Mouse (Mus musculus): ENCODE results near the gene Psapl1. TPM values are rescaled to one million over a fixed set of nuclear protein-coding genes. Genes with fewer than 3 reads are reported as not detected.
"Not testable (repeated sequence)": the region's sequence is repeated elsewhere in the genome, so short reads cannot be mapped to it uniquely, and the experiment has no call there.

The Psapl1 gene
- polyA plus RNA-seq, 2 experiments from 2014 or later, result not detected

DNA sequence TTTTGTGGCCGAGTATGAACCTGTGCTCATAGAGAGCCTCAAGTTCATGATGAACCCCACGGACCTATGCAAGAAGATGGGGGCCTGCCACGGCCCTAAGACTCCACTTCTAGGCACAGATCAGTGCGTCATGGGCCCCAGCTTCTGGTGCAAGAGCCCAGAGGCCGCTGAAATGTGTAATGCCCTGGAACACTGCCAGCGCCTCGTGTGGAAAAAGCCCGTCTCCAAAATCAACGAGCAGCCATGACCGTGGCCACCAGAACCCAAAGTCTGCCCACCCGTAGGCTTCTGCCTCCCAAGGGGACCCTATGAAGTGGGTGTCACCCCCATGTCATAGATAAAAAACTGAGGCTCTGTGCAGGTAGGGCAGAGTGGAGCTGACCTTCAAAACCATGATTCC is 1.6 kb downstream of the Psapl1 start:
- ATAC-seq, result no peak

DNA sequence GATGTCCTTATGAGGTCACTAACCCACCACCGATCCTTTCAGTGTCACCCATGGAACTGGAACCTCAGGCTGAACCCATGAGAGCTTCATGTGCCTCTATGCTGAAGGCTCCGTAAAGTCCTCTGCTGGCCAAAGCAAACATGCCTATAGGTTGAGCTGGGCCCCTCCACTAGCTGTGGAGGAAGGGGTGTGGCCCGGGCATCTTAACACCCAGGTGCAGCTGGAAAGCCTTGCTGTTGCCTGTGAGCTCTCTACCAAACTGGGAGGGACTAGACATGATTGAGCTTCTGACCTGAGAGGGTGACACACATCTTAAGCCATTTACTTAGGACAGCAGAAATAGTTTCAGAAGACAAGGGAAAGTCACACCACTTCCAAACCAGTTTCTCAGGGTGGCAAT is 5.0 kb downstream of the Psapl1 start:
- no peak for ATAC-seq

DNA sequence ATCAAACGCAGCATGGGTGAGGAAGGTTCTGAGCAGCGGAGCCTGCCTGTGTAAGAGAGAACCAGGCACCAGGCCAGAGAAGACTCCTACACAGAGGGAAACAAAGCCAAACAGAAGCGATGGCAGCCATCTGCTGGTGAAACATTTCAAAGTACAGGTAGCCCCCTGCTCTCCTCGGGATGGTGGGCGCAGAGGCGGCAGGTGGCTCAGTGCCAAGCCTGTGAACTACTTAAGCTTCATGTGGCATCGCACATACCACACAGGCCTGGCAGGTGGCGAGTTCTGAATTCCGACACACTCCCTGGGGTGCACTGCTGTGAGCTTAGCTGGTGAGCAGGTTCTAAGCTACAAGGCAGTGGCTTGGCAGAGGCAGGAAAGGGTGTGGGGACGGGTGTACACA is 9.5 kb downstream of the Psapl1 start:
- ATAC-seq, result no peak

DNA sequence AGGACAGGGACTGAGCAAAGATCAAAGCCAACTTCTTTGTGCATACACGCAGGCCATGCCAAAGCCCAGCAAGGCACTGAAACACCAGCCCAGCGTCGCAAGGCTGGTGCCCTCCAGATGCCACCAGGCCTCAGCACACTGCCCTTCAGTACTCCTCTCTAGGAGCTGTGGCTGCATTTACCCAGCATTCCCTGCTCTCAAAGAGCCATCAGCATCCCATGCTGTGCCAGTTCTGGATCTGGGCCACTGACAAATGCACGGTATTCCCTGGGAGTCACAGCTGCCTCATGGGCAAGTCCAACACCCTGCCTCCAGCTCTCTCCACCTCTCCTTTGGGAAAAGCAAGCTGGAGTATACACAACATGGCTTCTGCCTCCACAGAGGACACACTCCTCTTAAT is 16.3 kb downstream of the Psapl1 start:
- ATAC-seq, result no peak

DNA sequence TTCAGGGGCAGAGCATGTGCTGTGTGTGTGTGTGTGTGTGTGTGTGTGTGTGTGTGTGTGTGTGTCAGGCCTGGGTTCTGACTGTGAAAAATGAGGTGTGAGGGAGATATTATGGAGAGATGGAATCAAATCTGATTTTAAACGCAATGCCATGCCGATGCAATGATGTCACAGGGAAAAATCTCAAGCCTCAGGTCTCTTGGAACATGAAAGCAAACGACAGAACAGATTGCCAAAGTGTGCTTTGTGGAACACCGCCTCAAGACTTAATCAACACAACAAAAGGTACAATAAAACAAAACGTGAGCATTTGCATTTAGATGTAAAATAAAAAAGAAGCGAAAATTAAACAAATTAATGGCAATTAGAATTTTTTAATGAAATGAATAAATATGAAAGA is 16.8 kb downstream of the Psapl1 start:
- ATAC-seq, result no peak

DNA sequence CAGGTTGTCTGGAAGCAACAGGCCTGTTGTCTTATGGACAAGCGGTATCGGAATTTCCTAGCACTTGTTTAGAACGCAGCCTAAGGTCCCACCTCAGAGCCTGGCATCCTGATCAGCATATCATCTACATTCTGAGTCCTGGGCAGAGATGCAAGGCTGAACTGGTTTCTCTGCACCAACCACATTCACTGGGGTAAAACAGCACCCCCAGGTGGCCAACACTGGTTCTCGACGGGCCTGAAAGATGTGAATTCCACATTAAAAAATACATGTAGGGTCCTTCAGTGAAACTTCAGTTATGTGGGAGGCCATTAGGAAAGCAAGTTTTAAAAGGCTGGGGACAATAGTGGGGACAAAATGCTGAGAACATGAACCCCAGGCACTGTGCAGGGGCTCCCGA is 20.0 kb downstream of the Psapl1 start:
- ATAC-seq, result no peak

DNA sequence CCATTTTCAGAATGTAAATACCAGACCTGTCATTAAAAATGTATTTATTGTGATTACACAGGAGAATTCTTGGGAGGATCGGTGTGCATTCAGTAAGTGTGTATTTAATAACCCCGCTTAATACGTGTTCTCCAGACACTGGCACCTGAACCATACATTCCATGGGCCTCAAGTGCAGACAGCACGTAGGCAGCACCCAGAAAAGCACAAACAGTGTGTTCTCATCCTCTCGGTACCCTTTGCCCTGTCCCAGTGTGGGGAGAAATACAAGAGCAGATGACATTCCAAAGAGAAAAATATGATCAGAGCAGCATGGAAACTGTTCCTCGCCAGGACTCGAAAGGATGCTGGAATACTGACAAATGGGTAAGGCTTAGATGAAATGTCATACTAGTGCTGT is 22.0 kb downstream of the Psapl1 start:
- no peak for ATAC-seq

DNA sequence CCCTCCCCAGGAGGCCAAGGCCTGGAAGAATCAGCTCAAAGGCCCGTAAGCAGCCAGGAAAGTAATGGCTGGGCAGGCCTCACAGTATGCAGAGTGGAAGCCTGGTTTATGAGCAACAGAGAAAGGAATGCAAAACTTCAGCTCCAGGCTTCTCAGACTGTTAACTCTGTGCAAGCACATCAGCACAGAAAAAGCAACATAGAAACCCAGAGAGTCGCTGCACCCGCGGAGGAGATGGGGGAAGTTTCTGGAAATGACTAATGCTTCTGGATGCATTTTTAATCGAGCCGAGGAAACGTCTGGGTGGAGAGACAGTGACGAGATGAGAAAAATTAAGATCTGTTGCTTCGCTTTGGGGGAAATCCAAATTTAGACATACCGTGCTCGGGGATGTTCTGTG is 22.5 kb downstream of the Psapl1 start:
- no peak for ATAC-seq

DNA sequence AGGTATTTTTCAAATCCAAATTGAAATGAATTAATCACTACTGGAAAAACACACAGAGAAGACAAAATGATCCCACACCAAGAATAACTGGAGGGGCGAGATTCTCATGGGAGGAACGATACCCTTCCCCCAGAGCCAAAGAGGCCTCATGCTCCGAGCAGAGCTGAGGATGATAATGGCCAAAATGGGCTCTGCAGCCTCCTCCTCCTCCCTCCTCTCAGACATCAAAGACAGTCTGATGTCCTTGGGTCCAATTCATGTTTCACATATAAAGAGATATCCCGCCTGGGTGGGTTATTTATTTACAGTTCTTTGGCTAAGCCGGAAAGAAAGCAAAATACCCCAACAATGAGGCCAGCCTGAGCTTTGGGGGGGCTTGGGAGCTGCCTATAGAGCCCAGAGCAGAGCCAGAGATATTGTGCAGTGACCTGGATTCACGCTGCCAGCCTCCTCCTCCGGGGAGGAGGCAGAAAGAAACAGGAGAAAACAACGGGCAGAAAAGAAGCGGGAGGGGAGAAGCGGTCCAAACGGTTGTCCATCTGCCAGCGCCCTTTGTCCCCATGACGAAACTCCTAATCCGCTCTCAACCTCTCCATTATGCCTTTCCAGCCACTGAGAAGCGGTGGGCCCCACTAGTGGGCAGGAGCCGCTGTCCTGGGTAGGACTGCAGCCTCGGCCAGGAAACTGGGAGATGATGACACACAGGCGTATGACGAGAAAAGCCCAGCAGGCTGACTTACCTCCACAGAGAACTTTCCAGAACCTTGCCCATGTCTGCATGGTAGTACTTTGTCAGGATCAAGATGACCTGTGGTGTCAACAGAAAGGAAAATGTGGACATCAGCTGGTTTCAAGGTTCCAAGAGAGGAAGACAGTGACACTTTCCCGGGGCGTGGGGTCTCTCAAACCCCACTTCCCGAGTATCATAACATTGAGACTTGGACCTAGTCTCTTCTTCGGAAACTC is 24.9 kb downstream of the Psapl1 start:
- ATAC-seq, result no peak

DNA sequence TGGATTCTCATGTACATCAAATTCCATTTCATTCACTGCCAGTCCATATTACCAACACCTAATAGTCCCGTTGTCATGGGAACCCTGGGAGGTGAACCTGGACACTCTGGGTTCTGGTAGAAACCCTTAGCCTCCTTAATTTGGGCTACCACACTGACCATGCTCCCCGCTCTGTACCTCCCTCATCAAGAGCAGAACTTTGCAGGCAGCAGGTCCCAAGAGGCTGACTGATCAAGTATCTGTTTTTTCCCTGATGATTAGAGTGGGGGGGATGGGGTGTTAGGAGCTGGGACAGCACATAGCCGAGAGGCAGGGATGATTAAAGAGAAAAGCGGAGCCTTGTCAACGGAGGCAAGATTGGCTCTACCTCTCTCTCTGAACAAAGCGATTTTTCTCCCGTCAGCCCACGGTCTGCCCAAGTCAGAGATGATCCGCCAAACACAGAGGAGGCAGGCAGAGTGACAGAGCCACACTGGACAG is 26.5 kb downstream of the Psapl1 start:
- no peak for ATAC-seq

DNA sequence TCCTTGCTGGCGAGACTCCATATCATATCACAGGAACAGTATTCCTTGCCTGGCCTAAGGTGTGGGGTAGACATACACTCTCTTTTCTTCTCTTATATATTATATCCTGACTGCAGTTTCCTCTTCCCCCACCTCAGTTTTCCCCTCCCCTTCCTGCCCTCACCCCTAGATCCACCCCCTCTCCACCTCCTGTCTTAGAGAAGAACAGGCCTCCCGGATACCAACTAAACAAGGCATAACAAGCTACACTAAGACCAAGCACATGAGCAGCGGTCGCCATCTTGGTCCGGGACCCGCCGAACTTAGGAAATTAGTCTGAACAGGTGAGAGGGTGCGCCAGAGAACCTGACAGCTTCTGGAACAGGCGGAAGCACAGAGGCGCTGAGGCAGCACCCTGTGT is 33.7 kb downstream of the Psapl1 start:
- not testable (repeated sequence) for ATAC-seq

DNA sequence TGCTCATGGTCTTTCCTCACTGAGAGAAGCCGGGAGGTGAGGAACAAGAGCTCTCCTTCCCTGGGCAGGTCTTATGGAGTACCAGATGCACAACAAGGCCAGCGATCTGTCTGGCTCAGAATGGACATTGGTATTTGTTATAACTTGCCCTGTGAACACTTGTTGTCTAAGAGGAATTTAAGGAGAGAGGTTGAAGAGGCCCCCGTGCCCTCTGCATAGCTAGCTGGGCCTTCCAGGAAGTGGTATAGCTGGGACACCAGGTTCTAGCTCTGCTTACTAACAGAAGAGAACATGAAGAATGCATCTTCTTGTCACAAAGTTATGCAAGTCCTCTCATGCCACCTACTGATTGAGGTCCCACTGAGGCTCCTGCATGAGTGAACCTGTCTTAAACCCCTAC is 44.2 kb downstream of the Psapl1 start:
- ATAC-seq, result no peak

DNA sequence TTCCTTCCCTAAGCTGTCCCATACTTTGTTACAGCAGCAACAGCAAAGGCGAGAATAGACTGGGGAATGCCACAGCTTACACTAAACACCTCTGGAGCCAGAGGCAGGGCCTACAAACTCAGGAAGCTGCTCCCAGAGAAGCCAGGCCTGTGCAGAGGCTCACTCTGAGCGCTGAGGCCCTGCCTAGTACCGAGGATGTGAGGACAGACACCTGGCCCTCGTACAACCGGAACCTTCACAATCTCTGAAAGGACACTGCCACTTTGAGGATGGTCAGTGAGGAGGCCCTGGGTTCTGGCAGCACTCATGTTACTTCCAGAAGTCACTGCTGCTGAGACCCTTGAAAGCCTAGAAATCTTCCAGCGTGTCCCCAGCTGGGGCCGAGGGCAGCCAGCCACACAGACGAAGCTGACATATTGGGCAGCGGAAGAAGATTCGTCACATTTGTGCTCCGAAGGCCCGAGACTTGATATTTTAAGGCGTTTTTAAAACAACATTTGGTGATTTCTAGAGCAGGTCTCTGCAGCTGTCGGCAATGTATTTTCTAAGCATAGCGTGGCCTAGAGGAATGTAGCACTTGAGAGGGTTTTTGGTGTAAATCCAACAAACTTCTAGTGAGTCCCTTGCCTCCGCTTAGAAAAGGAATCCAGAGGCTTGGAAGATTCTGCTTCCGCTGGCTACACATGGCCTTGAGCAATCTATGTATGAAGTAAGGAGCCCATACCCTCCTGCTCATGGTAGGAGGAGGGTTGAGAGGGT is 49.1 kb downstream of the Psapl1 start:
- no peak for ATAC-seq

DNA sequence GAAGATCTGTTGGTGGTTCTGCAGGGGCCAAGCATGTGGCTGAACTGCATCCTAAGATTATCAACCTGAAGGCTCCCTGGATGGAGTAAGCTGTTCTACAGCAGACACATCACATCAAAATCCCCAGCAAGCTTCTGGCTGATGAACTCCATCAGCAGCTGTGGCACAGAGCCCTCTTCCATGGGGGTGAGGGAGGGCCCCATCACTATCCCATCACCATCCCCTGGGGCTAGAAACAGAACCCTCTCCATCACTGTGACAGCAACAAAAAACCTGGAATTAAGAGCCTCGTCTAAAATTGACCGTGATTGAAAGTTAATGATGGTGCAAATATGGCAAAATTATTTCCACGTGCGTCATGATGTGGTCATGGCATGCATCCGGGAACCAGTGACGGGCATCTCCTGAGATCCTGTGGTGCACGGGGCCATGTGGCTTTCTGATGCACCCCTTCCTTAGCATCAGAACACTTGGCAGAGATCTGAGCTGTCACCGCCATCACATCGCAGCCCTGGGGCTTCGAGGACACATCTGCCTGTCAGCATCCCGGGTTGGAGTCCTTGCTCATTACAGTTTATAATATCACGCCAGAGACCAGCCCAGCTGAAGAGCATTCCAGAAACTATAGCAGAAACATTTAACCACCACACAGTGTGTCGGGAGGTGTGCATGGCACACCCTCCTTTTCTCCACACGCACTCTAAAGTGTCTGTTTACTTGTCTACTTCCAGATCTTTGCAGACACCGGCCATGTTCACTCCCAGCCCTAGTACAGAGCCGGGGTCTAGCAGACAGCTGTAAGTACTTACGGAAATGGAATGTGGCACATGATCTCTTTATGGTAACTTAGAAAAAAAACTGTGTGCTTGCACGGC is 51.1 kb downstream of the Psapl1 start:
- no peak for ATAC-seq

Other genes with a start within 250 kb of the Psapl1 start
- gene Sorcs2, start 194.1 kb downstream of the Psapl1 start, polyA plus RNA-seq (2017; shearing (Covaris generic)), result 1 to 10 TPM; 4.5 to 4.7 TPM

All from CD4-positive, CD25-positive, alpha-beta regulatory T cell, adult 4 months (primary cell).